ENCODE assay signal across 13 mouse cellular contexts in the genomic region with DNA sequence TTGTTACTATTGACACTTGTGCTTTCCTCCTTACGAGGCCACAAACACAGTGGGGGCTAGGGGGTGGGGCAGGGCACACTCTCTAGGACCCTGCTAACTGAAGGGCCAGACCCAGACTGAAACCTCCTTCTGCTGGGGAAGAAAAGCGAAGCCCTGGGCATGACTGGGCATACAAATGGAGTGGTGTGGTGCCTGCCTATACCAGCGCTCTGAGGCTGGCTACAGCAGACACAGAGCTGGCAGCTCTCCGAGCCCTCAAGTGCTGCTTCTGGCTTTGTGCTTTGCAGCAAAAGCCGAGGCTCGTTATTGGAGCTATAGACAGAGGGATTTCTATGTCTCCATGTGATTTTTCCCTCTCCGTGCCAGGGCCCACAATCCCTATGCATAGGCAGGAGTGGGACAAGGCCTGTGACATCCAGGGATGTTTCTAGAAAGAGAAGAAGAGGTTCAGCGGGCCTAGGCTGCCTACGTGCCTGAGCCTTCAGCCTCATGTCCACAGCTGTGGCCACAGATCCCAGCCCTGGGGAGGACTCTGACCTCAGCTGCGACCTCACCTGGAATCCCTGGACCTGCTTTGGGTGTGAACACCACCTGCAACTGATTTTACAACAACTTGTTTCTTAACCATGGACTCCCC. TPM values are rescaled to one million over a fixed set of nuclear protein-coding genes. Genes with fewer than 3 reads are reported as not detected.
DNase-seq lines count a peak whose midpoint lies in the region; ATAC-seq and TF ChIP-seq lines count a peak whose summit lies in the region.
"Had no signal": no experiment of that assay in that cellular context is flagged by ENCODE, and none has a peak within 500 bp of the region (broad histone marks: within the 10 kb centered on the region; RNA-seq: fewer than 3 reads in every experiment).

No protein-coding gene starts in this region.

- H3K9me3 ChIP-seq in limb, embryonic 11.5 days (ENCODE audit: control insufficient read depth, low read length), result no peaks in the 10 kb centered on the region
- H3K9me3 ChIP-seq in neural tube, embryonic 15.5 days (replicated peaks), result no peaks in the 10 kb centered on the region
- H3K9me3 ChIP-seq in intestine, postnatal 0 days (ENCODE audit: control insufficient read depth), result no peaks in the 10 kb centered on the region
- H3K9me3 ChIP-seq: liver, embryonic 13.5 days; megakaryocyte, embryonic 14.5 days had no signal

- H3K9ac ChIP-seq in limb, embryonic 11.5 days (ENCODE audit: low read length), result no peak overlapping the region
- H3K9ac ChIP-seq in neural tube, embryonic 15.5 days (replicated peaks), result no peak overlapping the region
- no peak overlapping the region for H3K9ac ChIP-seq in intestine, postnatal 0 days (ENCODE audit: low read depth, low read length)
- H3K9ac ChIP-seq: liver, embryonic 13.5 days had no signal

- ATAC-seq in frontal cortex, adult (ENCODE audit: low TSS enrichment), result peak; percentile 84
- no peak for ATAC-seq in limb, embryonic 11.5 days (ENCODE audit: insufficient number of reproducible peaks, low FRiP score, low TSS enrichment, low read depth)
- peak; percentile 53; the same call in 1 of the 2 replicates for ATAC-seq in neural tube, embryonic 15.5 days (ENCODE audit: low FRiP score)
- ATAC-seq in intestine, postnatal 0 days, result no peak
- no peak for ATAC-seq in inflammation-experienced regulatory T-cells, adult 6 months

- peak overlapping the region; percentile 59 for H3K27ac ChIP-seq in limb, embryonic 11.5 days (replicated peaks; ENCODE audit: low read depth, low read length)
- no peak overlapping the region; the same call in 1 of the 2 replicates for H3K27ac ChIP-seq in neural tube, embryonic 15.5 days (replicated peaks)
- H3K27ac ChIP-seq in intestine, postnatal 0 days (ENCODE audit: low read depth, low read length), result no peak overlapping the region
- H3K27ac ChIP-seq: liver, embryonic 13.5 days had no signal

- no peak overlapping the region for H3K4me2 ChIP-seq in limb, embryonic 11.5 days (ENCODE audit: low read depth, severe bottlenecking)
- H3K4me2 ChIP-seq in neural tube, embryonic 15.5 days, result no peak overlapping the region
- H3K4me2 ChIP-seq in intestine, postnatal 0 days (replicated peaks; ENCODE audit: low read depth), result no peak overlapping the region
- H3K4me2 ChIP-seq: liver, embryonic 13.5 days had no signal

- H3K36me3 ChIP-seq in limb, embryonic 11.5 days (ENCODE audit: control insufficient read depth, insufficient read depth, low read length), result no peaks in the 10 kb centered on the region
- H3K36me3 ChIP-seq in neural tube, embryonic 15.5 days, result no peaks in the 10 kb centered on the region
- H3K36me3 ChIP-seq in intestine, postnatal 0 days (ENCODE audit: control insufficient read depth, insufficient read depth), result no peaks in the 10 kb centered on the region
- H3K36me3 ChIP-seq: liver, embryonic 13.5 days had no signal

- 59% methylated on average over 10 of the region's 10 CpGs for WGBS in limb, embryonic 11.5 days
- 55% methylated on average over 10 of the region's 10 CpGs for WGBS in neural tube, embryonic 15.5 days
- 80% methylated on average over 10 of the region's 10 CpGs for WGBS in intestine, postnatal 0 days

- TF ChIP-seq CTCF in intestine, postnatal 0 days (IDR thresholded peaks at IDR 0.05; ENCODE audit: low read depth), result no peak

- peaks cover 5% of the 10 kb centered on the region; the same call in 1 of the 2 replicates for H3K27me3 ChIP-seq in limb, embryonic 11.5 days (ENCODE audit: control insufficient read depth, insufficient read depth, low read length)
- H3K27me3 ChIP-seq in neural tube, embryonic 15.5 days (replicated peaks), result peaks cover 31% of the 10 kb centered on the region; the same call in 1 of the 2 replicates
- H3K27me3 ChIP-seq in intestine, postnatal 0 days (replicated peaks; ENCODE audit: control insufficient read depth, insufficient read depth, low read length), result 0 out of 2 replicates have a peak, but pooled peaks cover 4% of the 10 kb centered on the region

- H3K4me1 ChIP-seq in limb, embryonic 11.5 days (ENCODE audit: control insufficient read depth, insufficient read depth, low read length), result peaks cover 16% of the 10 kb centered on the region
- peaks cover 23% of the 10 kb centered on the region; the same call in 1 of the 2 replicates for H3K4me1 ChIP-seq in neural tube, embryonic 15.5 days
- H3K4me1 ChIP-seq in intestine, postnatal 0 days (replicated peaks; ENCODE audit: control insufficient read depth, insufficient read depth, low read length), result no peaks in the 10 kb centered on the region
- H3K4me1 ChIP-seq: liver, embryonic 13.5 days; megakaryocyte, embryonic 14.5 days had no signal

- no peak for DNase-seq in frontal cortex, postnatal 36 days (ENCODE audit: low spot score in 2 of 2)
- DNase-seq in right cerebral cortex, postnatal 4 days, result peak; percentile 71
- DNase-seq in right cerebral cortex, postnatal 36 days (ENCODE audit: low spot score in 2 of 2), result no peak
- no peak for DNase-seq in limb, embryonic 11.5 days (ENCODE audit: low spot score)
- DNase-seq: adrenal gland, adult 2 months; cerebellum, adult 11 months; liver, embryonic 13.5 days had no signal

- no peak overlapping the region for H3K4me3 ChIP-seq in limb, embryonic 11.5 days (ENCODE audit: low read depth, low read length)
- no peak overlapping the region for H3K4me3 ChIP-seq in neural tube, embryonic 15.5 days (replicated peaks)
- H3K4me3 ChIP-seq in intestine, postnatal 0 days (ENCODE audit: low read depth, low read length), result no peak overlapping the region
- H3K4me3 ChIP-seq: erythroblast, embryonic 14.5 days; liver, embryonic 13.5 days; megakaryocyte, embryonic 14.5 days had no signal

RNA-seq across cellular contexts. Expression of gene Pja1, which starts 19.7 kb away (rescaled TPM):
- 165 and 177 TPM in 2 replicates for polyA plus RNA-seq in limb, embryonic 11.5 days (2014; fragmentation: Nextera tagmentation; extraction: Ambion mirVana)
- polyA plus RNA-seq in neural tube, embryonic 15.5 days (2015; fragmentation: Nextera tagmentation; extraction: Ambion mirVana), result 313 and 347 TPM in 2 replicates
- 74.1 and 74.4 TPM in 2 replicates for polyA plus RNA-seq in intestine, postnatal 0 days (2015; fragmentation: Nextera tagmentation; extraction: Ambion mirVana)
- 10 to 100 TPM; 48.3 to 59.8 (median 54.2) TPM for polyA plus RNA-seq in inflammation-experienced regulatory T-cells, adult 6 months (2017; shearing (Covaris generic))

Comparison
In these comparisons a context has a peak if more than half of its experiments do, and no peak if none do; other contexts are left out.
1. ATAC-seq: peak in frontal cortex, adult (single experiment) and neural tube, embryonic 15.5 days (single experiment); none in limb, embryonic 11.5 days (single experiment), intestine, postnatal 0 days (single experiment) and inflammation-experienced regulatory T-cells, adult 6 months (single experiment).